Mouse (Mus musculus): ENCODE measurements around the gene Tbc1d1.
A peak's percentile ranks its signal among the peaks of the same experiment; 100 is the strongest.

The Tbc1d1 gene

DNA sequence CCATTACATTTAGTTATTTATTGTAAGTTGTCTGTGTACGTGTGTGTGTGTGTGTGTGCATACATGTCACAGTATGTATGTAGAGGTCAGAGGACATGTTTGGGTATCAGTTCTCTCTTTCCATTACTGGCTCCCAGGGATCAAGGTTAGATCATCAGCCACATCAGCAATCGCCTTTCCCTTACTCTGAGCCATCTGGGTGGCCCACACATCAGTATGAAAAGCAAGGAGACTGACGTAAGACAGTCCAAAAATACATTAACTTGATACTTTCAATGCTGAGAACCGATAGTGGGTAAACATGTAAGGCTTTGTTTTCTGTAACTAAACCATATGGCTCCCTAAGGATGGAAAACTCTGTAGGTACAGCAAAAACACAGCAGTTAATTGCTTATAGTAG, 54.7 kb downstream of the Tbc1d1 start:
- no peak for DNase-seq

- DNase-seq, result no peak
Measured at GRCm38 (mm10) chr5:64211284-64211683, 55.2 kb downstream of the Tbc1d1 start.

DNA sequence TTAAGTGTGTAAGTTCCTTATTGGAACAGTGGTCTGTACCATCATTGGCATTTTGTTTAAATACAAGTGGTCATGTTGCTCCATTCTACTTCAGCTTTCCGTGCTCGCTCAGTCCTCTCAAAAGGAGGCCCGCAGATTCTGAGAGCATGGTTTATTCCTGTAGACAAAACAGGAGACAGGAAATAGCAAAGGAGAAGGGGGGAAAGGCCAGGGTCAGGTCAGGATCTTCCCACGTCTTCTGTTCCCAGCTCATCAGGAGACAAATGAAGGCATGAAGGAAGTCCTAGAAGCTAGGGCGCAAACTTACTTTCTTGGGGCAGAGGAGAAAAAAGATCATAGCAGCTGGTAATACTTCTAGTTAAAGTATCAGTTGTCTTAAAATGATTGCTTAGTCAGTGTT, 56.1 kb downstream of the Tbc1d1 start:
- peak in 1 of 2 experiments; percentile 70 for DNase-seq

DNA sequence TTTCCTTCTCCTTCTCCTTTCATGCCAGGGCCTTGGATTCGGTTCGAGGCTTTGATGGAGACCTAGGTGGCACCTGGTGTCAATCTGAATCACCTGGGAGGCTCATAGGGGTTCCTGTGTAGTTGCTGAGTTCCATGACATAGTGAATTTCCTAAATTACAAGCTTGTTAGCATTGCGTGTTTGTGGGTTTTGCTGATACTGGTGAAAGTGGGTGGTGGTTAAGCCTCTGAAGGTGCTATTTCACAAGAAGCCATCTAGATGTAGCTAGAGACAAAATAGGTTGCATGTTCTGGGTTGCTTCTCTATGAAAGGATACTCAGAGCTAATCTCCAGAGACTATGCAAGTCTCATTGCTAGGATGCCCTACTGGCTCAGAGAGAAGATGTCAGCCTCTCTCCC, 56.5 kb downstream of the Tbc1d1 start:
- no peak for DNase-seq

DNA sequence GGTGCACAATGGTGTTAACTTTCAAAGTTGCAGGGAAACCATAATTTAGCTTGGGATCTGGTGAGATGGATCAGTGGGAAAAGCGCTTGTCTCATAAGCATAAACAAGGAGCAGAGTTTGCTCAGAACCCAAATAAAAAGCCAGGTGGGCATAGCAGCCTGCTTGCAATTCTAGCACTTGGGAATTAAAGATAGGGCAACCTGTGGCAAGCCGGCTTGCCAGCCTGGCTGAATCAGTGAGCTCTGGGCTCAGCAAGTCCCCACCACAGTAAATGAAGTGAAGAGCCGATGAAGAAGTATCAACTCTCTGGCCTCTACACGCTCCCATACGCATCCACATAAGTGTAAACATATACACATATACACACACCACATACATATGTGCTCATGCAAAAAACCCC, 59.7 kb downstream of the Tbc1d1 start:
- no peak for DNase-seq

DNA sequence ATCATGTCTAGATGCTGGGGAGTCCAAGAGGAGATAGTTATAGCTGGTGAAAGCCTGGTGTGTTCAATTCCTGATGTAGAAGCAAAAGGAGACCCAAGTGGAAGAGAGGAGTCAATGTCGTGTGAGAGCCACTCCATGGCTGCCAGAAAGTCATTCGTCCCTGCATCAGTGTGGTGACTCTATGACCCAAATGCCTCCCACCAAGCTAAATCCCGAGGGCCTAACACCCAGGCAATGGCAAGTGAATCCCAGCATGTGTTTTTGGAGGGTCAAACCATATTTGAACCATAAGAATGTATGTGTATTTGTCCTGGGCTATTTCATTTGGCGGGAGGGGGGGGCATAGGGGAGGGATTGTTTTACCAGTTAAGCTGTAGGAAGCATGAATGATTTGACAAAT, 60.2 kb downstream of the Tbc1d1 start:
- no peak for DNase-seq

- DNase-seq, result no peak
Measured at GRCm38 (mm10) chr5:64217256-64217655, 61.2 kb downstream of the Tbc1d1 start.

DNA sequence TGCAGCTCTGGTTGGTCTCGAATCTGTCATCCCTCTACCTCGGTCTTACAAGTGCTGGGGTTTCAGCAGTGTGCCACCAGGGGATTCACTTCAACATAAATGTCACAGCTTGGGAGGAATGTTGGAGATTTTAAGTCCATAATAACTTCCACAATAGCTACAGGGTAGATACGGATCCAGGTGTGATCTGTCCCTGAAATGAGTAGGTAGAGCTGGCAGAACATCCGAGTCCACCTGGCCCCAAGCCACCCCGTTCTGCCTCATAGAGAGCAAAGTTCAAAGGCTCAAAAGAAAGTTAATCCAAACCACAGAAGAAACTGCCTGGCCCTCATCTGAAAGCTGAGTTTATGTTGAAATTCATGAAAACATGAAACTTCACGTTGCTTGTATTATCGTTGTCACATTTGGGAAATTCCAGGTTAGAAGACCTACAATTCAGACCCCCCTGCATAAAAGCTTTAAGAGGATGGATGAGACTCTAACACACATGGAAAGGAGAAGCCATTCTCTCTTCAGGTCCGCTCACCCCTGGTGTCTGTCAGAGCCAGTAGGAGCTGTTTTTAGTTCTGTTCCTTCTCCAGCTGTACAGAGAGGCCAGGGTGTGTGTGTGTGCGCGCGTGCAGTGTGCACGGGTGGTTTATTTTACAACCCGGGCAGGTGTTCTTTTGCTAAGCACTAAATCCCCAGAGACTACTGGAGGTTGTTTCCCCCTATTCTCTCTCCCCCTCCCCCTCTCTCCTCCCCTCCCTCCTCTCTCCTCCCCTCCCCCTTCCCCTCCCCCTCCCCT, 61.9 kb downstream of the Tbc1d1 start:
- peak; percentile 90 to 91 for DNase-seq

DNA sequence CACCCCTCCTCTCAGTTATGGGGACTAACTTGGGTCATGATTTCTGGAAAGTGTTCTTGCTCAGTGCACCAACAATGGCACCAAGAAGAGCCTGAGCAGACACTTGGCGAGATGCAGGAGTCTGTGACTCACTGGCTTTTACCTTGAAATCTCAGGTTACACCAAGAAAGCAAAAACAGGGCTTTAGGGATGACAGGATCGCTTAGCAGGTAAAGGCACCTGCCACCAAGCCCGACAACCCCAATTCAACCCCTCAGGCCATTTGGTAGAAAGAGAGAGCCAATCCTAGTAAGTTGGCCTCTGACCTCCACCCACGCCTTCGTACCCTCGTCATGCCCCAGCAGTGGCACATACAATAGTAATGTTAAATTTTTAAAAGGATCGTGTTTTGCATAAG, 62.5 kb downstream of the Tbc1d1 start:
- DNase-seq, result no peak

DNA sequence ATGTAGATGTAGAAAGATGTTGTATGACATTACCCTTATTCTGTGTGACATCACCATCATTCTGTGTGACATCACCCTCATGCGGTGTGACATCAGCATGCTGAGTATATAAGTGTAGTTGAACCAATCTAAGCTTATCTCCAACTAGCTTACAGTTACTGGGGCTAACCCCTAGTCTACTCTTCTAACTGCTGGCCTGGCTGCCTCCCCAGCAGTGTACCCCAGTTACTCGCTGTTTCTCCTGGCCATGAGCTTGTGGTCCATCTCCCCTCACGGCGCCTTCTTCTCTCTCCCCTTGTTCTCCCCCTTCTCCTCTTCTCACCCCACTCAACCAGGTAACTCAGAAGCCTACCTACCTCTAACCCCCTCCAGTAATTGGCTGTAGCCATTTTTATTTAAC, 64.7 kb downstream of the Tbc1d1 start:
- DNase-seq, result no peak

GRCm38 (mm10) chr5:64224735-64225425, 68.8 kb downstream of the Tbc1d1 start:
- peak in 1 of 2 experiments; percentile 48 for DNase-seq

DNA sequence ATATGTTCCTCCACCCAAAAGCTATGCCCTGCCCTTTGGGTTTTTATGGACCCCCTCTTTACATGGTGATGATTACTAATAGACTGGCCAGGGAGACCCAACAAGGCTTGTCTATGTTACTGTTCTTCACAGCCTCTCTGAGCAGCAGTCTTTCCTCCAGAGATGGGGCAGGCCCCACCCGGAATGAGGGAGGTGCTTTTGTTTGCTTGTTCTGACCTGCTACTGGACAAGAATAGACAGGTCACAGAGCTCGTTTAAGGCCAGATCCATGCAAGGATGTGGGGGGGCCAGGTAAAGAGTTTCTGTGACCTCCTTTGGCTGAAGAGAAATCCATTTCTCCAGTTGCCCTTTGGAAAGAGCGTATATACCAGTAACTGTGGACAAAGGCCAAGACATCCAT, 72.1 kb downstream of the Tbc1d1 start:
- DNase-seq, result no peak

DNA sequence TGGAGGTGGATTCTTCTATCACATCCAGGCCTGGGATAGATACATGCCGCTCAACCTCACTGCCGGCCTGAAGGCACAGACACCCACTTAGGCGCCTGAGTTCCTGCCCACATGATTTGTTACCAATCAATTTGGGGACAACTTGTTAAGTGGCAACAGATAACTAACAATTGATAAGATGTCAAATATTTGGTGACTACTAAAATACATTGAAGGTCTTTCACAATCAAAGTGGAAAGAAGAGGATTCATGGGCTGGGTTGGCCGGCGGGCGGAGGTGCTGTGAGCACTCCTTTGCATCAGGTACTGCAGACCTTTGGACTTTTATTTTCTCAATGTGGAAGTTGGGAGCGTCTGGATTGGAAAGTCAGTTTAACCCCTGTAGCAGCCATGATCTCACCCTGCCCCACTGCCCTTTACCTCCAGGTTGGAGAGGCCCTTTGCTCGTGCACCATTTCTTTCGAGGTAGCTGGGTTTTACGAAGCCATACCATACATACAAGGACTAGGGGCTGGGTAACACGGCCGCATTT, 73.3 kb downstream of the Tbc1d1 start:
- peak in 1 of 2 experiments; percentile 38 for DNase-seq

DNA sequence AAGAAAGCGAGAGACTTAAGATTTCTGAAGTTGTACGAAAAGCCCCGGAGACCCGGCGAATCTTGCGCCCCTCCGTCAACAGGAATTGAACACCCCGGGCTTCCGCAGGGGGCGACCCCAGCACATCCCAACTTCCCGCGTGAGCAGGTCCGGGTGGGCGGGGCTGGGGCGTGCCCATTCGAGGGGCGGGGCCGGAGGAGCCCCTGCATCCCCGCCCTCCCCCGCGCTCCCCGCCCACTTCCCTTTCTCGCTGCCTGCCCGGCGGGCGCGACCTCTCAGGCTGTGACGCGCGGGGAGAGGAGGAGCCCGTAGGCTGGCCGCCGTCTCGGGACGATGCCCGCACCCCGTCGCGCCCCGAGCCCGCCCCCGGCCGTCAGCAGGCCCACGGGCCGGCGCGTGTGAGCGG, 74.0 kb downstream of the Tbc1d1 start:
- peak; percentile 95 to 97 for DNase-seq

GRCm38 (mm10) chr5:64230507-64231041, 74.5 kb downstream of the Tbc1d1 start:
- peak in 1 of 2 experiments; percentile 67 for DNase-seq

DNA sequence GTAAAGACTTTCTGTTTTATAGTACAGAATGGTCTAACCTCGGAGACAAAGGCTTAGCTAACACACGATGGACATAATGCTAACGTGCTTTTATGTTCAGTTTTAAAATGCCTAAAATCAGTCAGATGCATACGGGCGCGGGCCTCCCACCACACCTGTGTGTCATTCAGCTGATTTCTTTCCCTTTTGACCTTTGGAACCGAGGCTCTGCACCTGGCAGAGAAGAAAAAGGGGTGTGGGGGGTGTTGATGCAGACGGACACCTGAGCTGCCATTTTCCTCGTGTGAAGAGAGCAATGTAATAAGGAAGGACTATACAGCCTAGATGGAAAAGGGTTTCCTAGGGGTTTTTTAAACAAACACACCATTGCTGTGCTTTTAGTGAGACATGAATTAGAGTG, 76.8 kb downstream of the Tbc1d1 start:
- DNase-seq, result peak in 1 of 2 experiments; percentile 33

GRCm38 (mm10) chr5:64234269-64234985, 78.3 kb downstream of the Tbc1d1 start:
- peak; percentile 36 to 41 for DNase-seq

DNA sequence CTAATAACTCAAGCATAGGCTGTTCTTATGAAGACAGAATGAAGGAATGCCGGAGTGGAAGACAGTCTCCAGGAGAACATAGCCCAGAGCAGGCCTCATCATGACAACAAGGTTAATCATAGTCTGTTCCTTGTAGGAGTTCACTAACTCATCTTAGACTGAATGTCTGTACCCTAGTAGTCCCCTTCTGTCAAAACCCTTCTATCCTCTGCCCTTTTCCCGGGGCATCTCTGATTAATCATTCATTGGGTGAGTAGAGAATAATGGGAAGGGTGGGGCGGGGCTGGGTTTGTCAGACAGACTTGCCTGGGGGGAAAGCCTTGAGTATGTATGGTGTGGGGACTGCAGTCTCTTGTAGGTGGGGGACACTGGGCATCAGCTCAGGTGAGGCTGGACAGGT, 79.1 kb downstream of the Tbc1d1 start:
- DNase-seq, result peak; percentile 30 to 53

- DNase-seq, result peak; percentile 48 to 56
Measured at GRCm38 (mm10) chr5:64236561-64236960, 80.5 kb downstream of the Tbc1d1 start.

- peak in 1 of 2 experiments; percentile 29 for DNase-seq
Measured at GRCm38 (mm10) chr5:64237263-64237662, 81.2 kb downstream of the Tbc1d1 start.

DNA sequence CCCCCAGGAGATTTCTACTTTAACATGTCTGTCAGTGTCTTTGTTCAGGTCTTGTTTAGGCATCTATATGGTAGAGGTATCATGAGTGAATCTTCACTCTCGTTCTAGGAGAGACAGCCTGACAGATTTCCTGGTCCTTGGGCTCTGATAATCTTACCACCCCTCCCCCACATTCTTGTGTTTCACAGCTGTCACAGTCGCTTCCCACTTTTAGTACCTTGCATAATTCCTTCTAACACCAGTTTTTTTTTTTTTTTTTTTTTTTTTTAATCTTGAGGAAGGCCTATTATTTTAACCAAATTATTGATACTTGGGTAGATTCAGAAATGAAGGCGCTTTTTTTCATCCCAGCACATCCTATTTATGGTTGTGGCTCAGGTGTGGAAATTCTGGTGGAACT, 81.6 kb downstream of the Tbc1d1 start:
- DNase-seq, result no peak

GRCm38 (mm10) chr5:64238894-64239652, 83.0 kb downstream of the Tbc1d1 start:
- peak in 1 of 2 experiments; percentile 33 for DNase-seq
